21 mouse cellular contexts compared by ENCODE assay signal in the genomic region with DNA sequence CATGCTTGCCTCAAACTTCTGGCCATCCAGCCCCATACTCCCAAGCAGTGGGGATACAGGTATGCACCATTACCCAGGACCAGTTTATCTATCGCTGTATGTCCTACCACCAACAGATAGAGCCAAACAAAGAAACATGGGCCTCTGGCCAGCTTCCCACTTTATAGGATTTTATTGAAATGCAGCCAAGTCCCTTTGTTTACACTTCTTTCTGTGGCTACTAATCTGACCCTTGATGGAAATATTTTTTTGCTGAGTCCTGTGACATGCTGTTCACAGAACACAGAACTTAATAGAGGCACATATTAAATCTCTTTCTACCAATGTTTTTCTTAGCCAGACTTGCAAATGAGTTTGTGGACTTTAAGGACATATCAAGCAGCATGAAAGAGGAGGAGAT. TPM values are rescaled to one million over a fixed set of nuclear protein-coding genes. Genes with fewer than 3 reads are reported as not detected.
DNase-seq lines count a peak whose midpoint lies in the region; ATAC-seq and TF ChIP-seq lines count a peak whose summit lies in the region.
"Had no signal": no experiment of that assay in that cellular context is flagged by ENCODE, and none has a peak within 500 bp of the region (broad histone marks: within the 10 kb centered on the region; RNA-seq: fewer than 3 reads in every experiment).

No protein-coding gene starts in this region.

- no peaks in the 10 kb centered on the region for H3K36me3 ChIP-seq in heart, embryonic 15.5 days
- H3K36me3 ChIP-seq in kidney, postnatal 0 days (ENCODE audit: insufficient read depth, low read length) = no peaks in the 10 kb centered on the region
- H3K36me3 ChIP-seq in kidney, embryonic 14.5 days (ENCODE audit: control insufficient read depth, insufficient read depth, low read length) = no peaks in the 10 kb centered on the region
- no peaks in the 10 kb centered on the region for H3K36me3 ChIP-seq in midbrain, embryonic 14.5 days (ENCODE audit: control insufficient read depth, insufficient read depth, low read length)
- H3K36me3 ChIP-seq in midbrain, embryonic 11.5 days (ENCODE audit: control insufficient read depth, insufficient read depth, low read length) = no peaks in the 10 kb centered on the region
- H3K36me3 ChIP-seq: midbrain, embryonic 10.5 days had no signal

- no peak for TF ChIP-seq CTCF in kidney, postnatal 0 days (IDR thresholded peaks at IDR 0.05; ENCODE audit: low read depth)

- no peak for DNase-seq in heart, adult 8-10 months (ENCODE audit: low spot score)
- DNase-seq in kidney, postnatal 0 days (ENCODE audit: low spot score) = peak; percentile 34
- peak; percentile 34 for DNase-seq in midbrain, embryonic 14.5 days
- DNase-seq in midbrain, embryonic 11.5 days (ENCODE audit: low spot score, missing footprints) = no peak
- DNase-seq in urinary bladder, adult 2 months (ENCODE audit: low spot score) = no peak
- DNase-seq: adrenal gland, adult 2 months; embryo, embryonic 11 days; forebrain, postnatal 0 days; gastrocnemius, postnatal 36 days; kidney, postnatal 14 days; left cerebral cortex, postnatal 4 days; retina, postnatal 1 day had no signal

- H3K4me2 ChIP-seq in heart, embryonic 15.5 days = no peak overlapping the region
- H3K4me2 ChIP-seq in kidney, postnatal 0 days (ENCODE audit: low read length) = no peak overlapping the region
- no peak overlapping the region for H3K4me2 ChIP-seq in kidney, embryonic 14.5 days (replicated peaks; ENCODE audit: low read depth, low read length)
- H3K4me2 ChIP-seq in midbrain, embryonic 14.5 days (ENCODE audit: low read length) = no peak overlapping the region
- H3K4me2 ChIP-seq in midbrain, embryonic 11.5 days = no peak overlapping the region
- H3K4me2 ChIP-seq: liver, embryonic 11.5 days had no signal

- WGBS in heart, embryonic 15.5 days = 14% methylated on average over 1 of the region's 1 CpGs
- 42% methylated on average over 1 of the region's 1 CpGs for WGBS in kidney, postnatal 0 days
- WGBS in kidney, embryonic 14.5 days = 70% methylated on average over 1 of the region's 1 CpGs
- WGBS in midbrain, embryonic 14.5 days = 43% methylated on average over 1 of the region's 1 CpGs
- 90% methylated on average over 1 of the region's 1 CpGs for WGBS in midbrain, embryonic 11.5 days

- H3K27me3 ChIP-seq in heart, embryonic 15.5 days = no peaks in the 10 kb centered on the region
- no peaks in the 10 kb centered on the region for H3K27me3 ChIP-seq in kidney, postnatal 0 days (ENCODE audit: insufficient read depth, low read length)
- H3K27me3 ChIP-seq in kidney, embryonic 14.5 days (ENCODE audit: control insufficient read depth, insufficient read depth, low read length) = no peaks in the 10 kb centered on the region
- H3K27me3 ChIP-seq in midbrain, embryonic 14.5 days (ENCODE audit: control insufficient read depth, insufficient read depth, low read length) = peaks cover 22% of the 10 kb centered on the region; the same call in 1 of the 2 replicates
- peaks cover 35% of the 10 kb centered on the region for H3K27me3 ChIP-seq in midbrain, embryonic 11.5 days (ENCODE audit: control insufficient read depth, insufficient read depth, low read length)

- ATAC-seq in heart, embryonic 15.5 days (replicated peaks; ENCODE audit: insufficient number of reproducible peaks, insufficient read depth, low FRiP score, low read depth) = no peak
- no peak for ATAC-seq in kidney, postnatal 0 days (replicated peaks; ENCODE audit: low FRiP score, low read depth)
- ATAC-seq in kidney, embryonic 14.5 days (ENCODE audit: low FRiP score, low TSS enrichment) = no peak
- ATAC-seq in midbrain, embryonic 14.5 days (ENCODE audit: low FRiP score, low TSS enrichment) = no peak
- no peak for ATAC-seq in midbrain, embryonic 11.5 days (ENCODE audit: low FRiP score)
- ATAC-seq: forebrain, postnatal 0 days; intestine, postnatal 0 days had no signal

- H3K9me3 ChIP-seq in heart, embryonic 15.5 days (replicated peaks) = no peaks in the 10 kb centered on the region
- H3K9me3 ChIP-seq in kidney, postnatal 0 days (replicated peaks; ENCODE audit: low read length) = no peaks in the 10 kb centered on the region
- H3K9me3 ChIP-seq in kidney, embryonic 14.5 days (ENCODE audit: control insufficient read depth, low read length) = no peaks in the 10 kb centered on the region
- H3K9me3 ChIP-seq in midbrain, embryonic 14.5 days (ENCODE audit: control insufficient read depth, low read length) = no peaks in the 10 kb centered on the region
- H3K9me3 ChIP-seq in midbrain, embryonic 11.5 days (ENCODE audit: control insufficient read depth, low read length) = no peaks in the 10 kb centered on the region
- H3K9me3 ChIP-seq: midbrain, embryonic 10.5 days had no signal

- no peak overlapping the region for H3K9ac ChIP-seq in heart, embryonic 15.5 days
- H3K9ac ChIP-seq in kidney, postnatal 0 days (ENCODE audit: low read depth, low read length) = no peak overlapping the region
- no peak overlapping the region for H3K9ac ChIP-seq in kidney, embryonic 14.5 days (ENCODE audit: low read depth, low read length)
- no peak overlapping the region for H3K9ac ChIP-seq in midbrain, embryonic 14.5 days (replicated peaks; ENCODE audit: low read length)
- no peak overlapping the region for H3K9ac ChIP-seq in midbrain, embryonic 11.5 days (ENCODE audit: low read length)
- H3K9ac ChIP-seq: forebrain, postnatal 0 days had no signal

- H3K27ac ChIP-seq in heart, embryonic 15.5 days = peak overlapping the region; percentile 33; the same call in 1 of the 2 replicates
- no peak overlapping the region for H3K27ac ChIP-seq in kidney, postnatal 0 days
- H3K27ac ChIP-seq in kidney, embryonic 14.5 days (ENCODE audit: low read depth, low read length) = no peak overlapping the region
- H3K27ac ChIP-seq in midbrain, embryonic 14.5 days (replicated peaks; ENCODE audit: low read depth, low read length) = no peak overlapping the region
- H3K27ac ChIP-seq in midbrain, embryonic 11.5 days (ENCODE audit: low read depth, low read length) = no peak overlapping the region
- H3K27ac ChIP-seq: macrophage; midbrain, embryonic 10.5 days had no signal

- H3K4me1 ChIP-seq in heart, embryonic 15.5 days (replicated peaks) = peaks cover 20% of the 10 kb centered on the region
- no peaks in the 10 kb centered on the region for H3K4me1 ChIP-seq in kidney, postnatal 0 days (replicated peaks; ENCODE audit: insufficient read depth, low read length)
- 0 out of 2 replicates have a peak, but pooled peaks cover 5% of the 10 kb centered on the region for H3K4me1 ChIP-seq in kidney, embryonic 14.5 days (ENCODE audit: control insufficient read depth, insufficient read depth, low read length)
- H3K4me1 ChIP-seq in midbrain, embryonic 14.5 days (ENCODE audit: control insufficient read depth, insufficient read depth, low read length) = peaks cover 6% of the 10 kb centered on the region; the same call in 1 of the 2 replicates
- peaks cover 4% of the 10 kb centered on the region; the same call in 1 of the 2 replicates for H3K4me1 ChIP-seq in midbrain, embryonic 11.5 days (ENCODE audit: control insufficient read depth, insufficient read depth, low read length)

- H3K4me3 ChIP-seq in heart, embryonic 15.5 days = no peak overlapping the region
- H3K4me3 ChIP-seq in kidney, postnatal 0 days (replicated peaks; ENCODE audit: low read depth, low read length) = no peak overlapping the region
- no peak overlapping the region for H3K4me3 ChIP-seq in kidney, embryonic 14.5 days (ENCODE audit: low read length)
- no peak overlapping the region for H3K4me3 ChIP-seq in midbrain, embryonic 14.5 days (replicated peaks; ENCODE audit: low read depth, low read length)
- no peak overlapping the region for H3K4me3 ChIP-seq in midbrain, embryonic 11.5 days (ENCODE audit: low read depth, low read length)
- H3K4me3 ChIP-seq: midbrain, embryonic 10.5 days had no signal

RNA-seq across cellular contexts. Expression of gene Ptprt, which starts 23.4 kb away (rescaled TPM):
- 0.13 and 0.52 TPM in 2 replicates for polyA plus RNA-seq in heart, embryonic 15.5 days (2015; fragmentation: Nextera tagmentation; extraction: Ambion mirVana)
- under 1 TPM; 0.03 to 0.12 (median 0.07) TPM for total RNA-seq in heart, adult 8-10 months (2022)
- 3.9 and 4.0 TPM in 2 replicates for polyA plus RNA-seq in kidney, postnatal 0 days (2015; fragmentation: Nextera tagmentation; extraction: Ambion mirVana)
- 3.6 and 4.6 TPM in 2 replicates for polyA plus RNA-seq in kidney, embryonic 14.5 days (2014; fragmentation: Nextera tagmentation; extraction: Ambion mirVana)
- polyA plus RNA-seq in midbrain, embryonic 14.5 days (2014; fragmentation: Nextera tagmentation; extraction: Ambion mirVana) = 15.7 and 17.2 TPM in 2 replicates
- polyA plus RNA-seq in midbrain, embryonic 11.5 days (2014; fragmentation: Nextera tagmentation; extraction: Ambion mirVana) = 0.77 and 1.8 TPM in 2 replicates
- polyA plus RNA-seq in urinary bladder, adult 2 months (2012; rRNA removed) = 0.25 and 0.49 TPM in 2 replicates
- total RNA-seq: hematopoietic stem cell, adult 5-6 weeks; monocyte, adult 5-6 weeks had no signal
- polyA plus RNA-seq: C2C12, macrophage had no signal

Comparison
In these comparisons a context has a peak if more than half of its experiments do, and no peak if none do; other contexts are left out.
1. DNase-seq: peak in kidney, postnatal 0 days (single experiment) and midbrain, embryonic 14.5 days (single experiment); none in heart, adult 8-10 months (single experiment), midbrain, embryonic 11.5 days (single experiment) and urinary bladder, adult 2 months (single experiment).